26 mouse cellular contexts compared by ENCODE assay signal in genomic region chr10:127294895-127295510, GRCm38 (mm10). TPM values are rescaled to one million over a fixed set of nuclear protein-coding genes. Genes with fewer than 3 reads are reported as not detected.
A peak's percentile ranks its signal among the peaks of the same experiment; 100 is the strongest.
DNase-seq lines count a peak whose midpoint lies in the region; ATAC-seq and TF ChIP-seq lines count a peak whose summit lies in the region.
"Had no signal": no experiment of that assay in that cellular context is flagged by ENCODE, and none has a peak within 500 bp of the region (broad histone marks: within the 10 kb centered on the region; RNA-seq: fewer than 3 reads in every experiment).

No protein-coding gene starts in this region.

- H3K27me3 ChIP-seq in liver, embryonic 13.5 days = no peaks in the 10 kb centered on the region
- H3K27me3 ChIP-seq in liver, postnatal 0 days (ENCODE audit: insufficient read depth, low read length) = no peaks in the 10 kb centered on the region
- H3K27me3 ChIP-seq: forebrain, embryonic 12.5 days; midbrain, embryonic 12.5 days; neural tube, embryonic 12.5 days; Patski had no signal

- peaks cover 76% of the 10 kb centered on the region for H3K36me3 ChIP-seq in liver, embryonic 13.5 days
- peaks cover 68% of the 10 kb centered on the region for H3K36me3 ChIP-seq in liver, postnatal 0 days (replicated peaks; ENCODE audit: insufficient read depth, low read length)

- H3K4me3 ChIP-seq in liver, embryonic 13.5 days (replicated peaks) = no peak overlapping the region; the same call in 1 of the 2 replicates
- H3K4me3 ChIP-seq in liver, postnatal 0 days (ENCODE audit: low read depth, low read length) = no peak overlapping the region
- no peak overlapping the region for H3K4me3 ChIP-seq in embryonic fibroblast, embryonic 13.5 days (ENCODE audit: insufficient read depth, low read length)
- H3K4me3 ChIP-seq: forebrain, embryonic 12.5 days; heart, embryonic 10.5 days; layer of hippocampus, adult 2 months; limb, embryonic 10.5 days; midbrain, embryonic 12.5 days; neural tube, embryonic 12.5 days had no signal

- peak overlapping the region; percentile 100 for H3K27ac ChIP-seq in liver, embryonic 13.5 days
- H3K27ac ChIP-seq in liver, postnatal 0 days (ENCODE audit: low read depth) = no peak overlapping the region
- H3K27ac ChIP-seq in embryonic fibroblast, embryonic 13.5 days (ENCODE audit: insufficient read depth, low read length) = no peak overlapping the region
- H3K27ac ChIP-seq: embryonic facial prominence, embryonic 10.5 days; forebrain, embryonic 12.5 days; heart, embryonic 10.5 days; hindbrain, embryonic 14.5 days; layer of hippocampus, adult 2 months; limb, embryonic 10.5 days; liver, embryonic 14.5 days; midbrain, embryonic 12.5 days; neural tube, embryonic 12.5 days had no signal

- peak; percentile 34 for DNase-seq in adrenal gland, adult 2 months
- no peak for DNase-seq in adrenal gland, postnatal 36 days
- peak; percentile 25 for DNase-seq in kidney, adult 11 months
- no peak for DNase-seq in kidney, adult 8-10 months
- DNase-seq in liver, embryonic 13.5 days = no peak
- DNase-seq in liver, postnatal 0 days = no peak
- no peak for DNase-seq in ovary, postnatal 36 days (ENCODE audit: low spot score)
- DNase-seq: adrenal gland, postnatal 25 days; cerebellum, adult 9-10 months; gastrocnemius, postnatal 36 days; heart, postnatal 4 days; lung, postnatal 4 days; retina, postnatal 1 day; thymus, postnatal 14 days had no signal

- H3K4me2 ChIP-seq in liver, embryonic 13.5 days = no peak overlapping the region
- H3K4me2 ChIP-seq in liver, postnatal 0 days (ENCODE audit: low read depth, low read length) = no peak overlapping the region; the same call in 1 of the 2 replicates
- H3K4me2 ChIP-seq: forebrain, embryonic 12.5 days; hindbrain, embryonic 14.5 days; midbrain, embryonic 12.5 days; neural tube, embryonic 12.5 days had no signal

- H3K9ac ChIP-seq in liver, embryonic 13.5 days = no peak overlapping the region
- H3K9ac ChIP-seq in liver, postnatal 0 days (replicated peaks) = no peak overlapping the region
- H3K9ac ChIP-seq: forebrain, embryonic 12.5 days; hindbrain, embryonic 14.5 days; liver, embryonic 14.5 days; midbrain, embryonic 12.5 days; neural tube, embryonic 12.5 days had no signal

- TF ChIP-seq EP300 in liver, postnatal 0 days (IDR thresholded peaks at IDR 0.05; ENCODE audit: low read depth) = no peak

- no peak for TF ChIP-seq CTCF in liver, postnatal 0 days (IDR thresholded peaks at IDR 0.05; ENCODE audit: low read depth)
- TF ChIP-seq CTCF in embryonic fibroblast, embryonic 13.5 days (IDR thresholded peaks at IDR 0.05; ENCODE audit: borderline replicate concordance, insufficient read depth, low read length) = no peak

- 87% methylated on average over 10 of the region's 10 CpGs for WGBS in liver, embryonic 13.5 days (ENCODE audit: insufficient replicate concordance)
- WGBS in liver, postnatal 0 days (ENCODE audit: insufficient replicate concordance) = 90% methylated on average over 10 of the region's 10 CpGs

- H3K4me1 ChIP-seq in liver, embryonic 13.5 days (replicated peaks) = peaks cover 42% of the 10 kb centered on the region
- peaks cover 27% of the 10 kb centered on the region for H3K4me1 ChIP-seq in liver, postnatal 0 days (ENCODE audit: insufficient read depth)
- peaks cover 3% of the 10 kb centered on the region; the same call in 1 of the 2 replicates for H3K4me1 ChIP-seq in embryonic fibroblast, embryonic 13.5 days (ENCODE audit: control insufficient read depth, insufficient read depth, low read length)

- peak; percentile 62 for TF ChIP-seq POLR2A in embryonic fibroblast, embryonic 13.5 days (IDR thresholded peaks at IDR 0.05; ENCODE audit: low read depth, low read length)

- no peaks in the 10 kb centered on the region for H3K9me3 ChIP-seq in liver, embryonic 13.5 days (replicated peaks)
- H3K9me3 ChIP-seq in liver, postnatal 0 days (ENCODE audit: low read length) = no peaks in the 10 kb centered on the region
- H3K9me3 ChIP-seq: embryonic facial prominence, embryonic 10.5 days; forebrain, embryonic 12.5 days; heart, embryonic 10.5 days; limb, embryonic 10.5 days; midbrain, embryonic 12.5 days; neural tube, embryonic 12.5 days had no signal

- no peak for ATAC-seq in liver, embryonic 13.5 days (ENCODE audit: low read depth)
- ATAC-seq in liver, postnatal 0 days = no peak
- ATAC-seq: inflammation-experienced regulatory T-cells, adult 6 months; Patski had no signal

RNA-seq across cellular contexts. Expression of gene Mbd6, which starts 6.2 kb away (rescaled TPM):
- total RNA-seq in adrenal gland, adult 2 months (2021) = 10 to 100 TPM; 39.7 to 45.0 TPM
- polyA plus RNA-seq in adrenal gland, adult 2 months (2012; rRNA removed) = 99.9 and 105 TPM in 2 replicates
- 10 to 100 TPM; 42.0 to 45.2 TPM for total RNA-seq in adrenal gland, postnatal 36 days (2021)
- 5.9 and 6.5 TPM in 2 replicates for polyA plus RNA-seq in liver, embryonic 13.5 days (2015; fragmentation: Nextera tagmentation; extraction: Ambion mirVana)
- 5.3 and 5.7 TPM in 2 replicates for polyA plus RNA-seq in liver, postnatal 0 days (2015; fragmentation: Nextera tagmentation; extraction: Ambion mirVana)
- 26.4 and 27.2 TPM in 2 replicates for polyA plus RNA-seq in embryonic fibroblast, embryonic 13.5 days (2011; ENCODE audit: insufficient read length, low read depth, missing spikeins)

RNA-seq across cellular contexts. Expression of gene Mars, which starts 16.6 kb away (rescaled TPM):
- total RNA-seq in adrenal gland, adult 2 months (2021) = 100 to 1,000 TPM; 106 to 128 TPM
- 90.6 and 111 TPM in 2 replicates for polyA plus RNA-seq in adrenal gland, adult 2 months (2012; rRNA removed)
- total RNA-seq in adrenal gland, postnatal 36 days (2021) = 100 to 1,000 TPM; 102 to 123 TPM
- 150 and 166 TPM in 2 replicates for polyA plus RNA-seq in liver, embryonic 13.5 days (2015; fragmentation: Nextera tagmentation; extraction: Ambion mirVana)
- polyA plus RNA-seq in liver, postnatal 0 days (2015; fragmentation: Nextera tagmentation; extraction: Ambion mirVana) = 51.3 and 62.3 TPM in 2 replicates
- 105 and 110 TPM in 2 replicates for polyA plus RNA-seq in embryonic fibroblast, embryonic 13.5 days (2011; ENCODE audit: insufficient read length, low read depth, missing spikeins)

RNA-seq across cellular contexts. Expression of gene Arhgap9, which starts 26.8 kb away (rescaled TPM):
- total RNA-seq in adrenal gland, adult 2 months (2021) = 1 to 10 TPM; 1.9 to 2.7 TPM
- polyA plus RNA-seq in adrenal gland, adult 2 months (2012; rRNA removed) = 2.7 and 3.7 TPM in 2 replicates
- 1 to 10 TPM; 1.7 to 2.2 TPM for total RNA-seq in adrenal gland, postnatal 36 days (2021)
- polyA plus RNA-seq in liver, embryonic 13.5 days (2015; fragmentation: Nextera tagmentation; extraction: Ambion mirVana) = 14.0 and 15.1 TPM in 2 replicates
- 13.5 and 14.8 TPM in 2 replicates for polyA plus RNA-seq in liver, postnatal 0 days (2015; fragmentation: Nextera tagmentation; extraction: Ambion mirVana)
- polyA plus RNA-seq in embryonic fibroblast, embryonic 13.5 days (2011; ENCODE audit: insufficient read length, low read depth, missing spikeins) = 0.18 TPM in 1 of 2 replicates, not detected in the other
- polyA plus RNA-seq: Patski had no signal

RNA-seq across cellular contexts. Expression of gene Dctn2, which starts 28.8 kb away (rescaled TPM):
- 100 to 1,000 TPM; 149 to 168 TPM for total RNA-seq in adrenal gland, adult 2 months (2021)
- 205 and 234 TPM in 2 replicates for polyA plus RNA-seq in adrenal gland, adult 2 months (2012; rRNA removed)
- total RNA-seq in adrenal gland, postnatal 36 days (2021) = 100 to 1,000 TPM; 148 to 190 TPM
- 80.0 and 80.1 TPM in 2 replicates for polyA plus RNA-seq in liver, embryonic 13.5 days (2015; fragmentation: Nextera tagmentation; extraction: Ambion mirVana)
- 65.3 and 67.4 TPM in 2 replicates for polyA plus RNA-seq in liver, postnatal 0 days (2015; fragmentation: Nextera tagmentation; extraction: Ambion mirVana)
- 149 and 162 TPM in 2 replicates for polyA plus RNA-seq in embryonic fibroblast, embryonic 13.5 days (2011; ENCODE audit: insufficient read length, low read depth, missing spikeins)

RNA-seq across cellular contexts. Expression of gene Kif5a, which starts 31.9 kb away (rescaled TPM):
- 1 to 10 TPM; 6.2 to 7.8 TPM for total RNA-seq in adrenal gland, adult 2 months (2021)
- 28.9 and 30.1 TPM in 2 replicates for polyA plus RNA-seq in adrenal gland, adult 2 months (2012; rRNA removed)
- 1 to 10 TPM; 6.3 to 7.5 TPM for total RNA-seq in adrenal gland, postnatal 36 days (2021)
- polyA plus RNA-seq in liver, embryonic 13.5 days (2015; fragmentation: Nextera tagmentation; extraction: Ambion mirVana) = 0.02 and 0.14 TPM in 2 replicates
- 0.06 TPM in 2 replicates for polyA plus RNA-seq in liver, postnatal 0 days (2015; fragmentation: Nextera tagmentation; extraction: Ambion mirVana)
- 0.80 and 1.6 TPM in 2 replicates for polyA plus RNA-seq in embryonic fibroblast, embryonic 13.5 days (2011; ENCODE audit: insufficient read length, low read depth, missing spikeins)

Comparison
In these comparisons a context has a peak if more than half of its experiments do, and no peak if none do; other contexts are left out.
1. DNase-seq: peak in adrenal gland, adult 2 months (single experiment) and kidney, adult 11 months (single experiment); none in adrenal gland, postnatal 36 days (0 of 2), kidney, adult 8-10 months (0 of 2), liver, embryonic 13.5 days (single experiment), liver, postnatal 0 days (single experiment) and ovary, postnatal 36 days (single experiment).